Mouse (Mus musculus) heart, adult 2 months (tissue): Measurements from ENCODE around the gene Ccdc162. TPM values are rescaled to one million over a fixed set of nuclear protein-coding genes. Genes with fewer than 3 reads are reported as not detected.

ENCODE experiments used
- DNase-seq, 2 experiments: peaks; one replicate each; pipeline ENCODE4 v3.0.0; 2021
- H3K27ac ChIP-seq: fragments of 200-600 bp; 2 replicates; pipeline ENCODE4 v1.8.1; 2022
- H3K27me3 ChIP-seq: fragments of 200-500 bp; 2 replicates; pipeline ENCODE4 v1.6.1; 2012; ENCODE audit warnings: mild to moderate bottlenecking, low read length, inconsistent platforms, mixed read lengths; ENCODE audit not compliant: control insufficient read depth, insufficient read depth
- H3K36me3 ChIP-seq: fragments of 200-500 bp; 2 replicates; pipeline ENCODE4 v1.6.1; 2012; ENCODE audit warnings: low read length, inconsistent platforms; ENCODE audit not compliant: control insufficient read depth, insufficient read depth
- H3K4me1 ChIP-seq: fragments of 200-500 bp; 2 replicates; pipeline ENCODE4 v1.6.1; 2011; ENCODE audit warnings: low read length; ENCODE audit not compliant: control insufficient read depth, insufficient read depth
- H3K4me3 ChIP-seq: fragments of 200-600 bp; 2 replicates; pipeline ENCODE4 v1.8.1; 2022
- H3K79me2 ChIP-seq: fragments of 200-500 bp; replicated peaks from 2 replicates; pipeline ENCODE4 v1.6.1; 2012; ENCODE audit warnings: mild to moderate bottlenecking, inconsistent platforms, low read length, moderate library complexity, mixed read lengths; ENCODE audit not compliant: control insufficient read depth, insufficient read depth
- H3K9ac ChIP-seq: fragments of 200-500 bp; 2 replicates; pipeline ENCODE4 v1.6.1; 2012; ENCODE audit warnings: low read depth, mild to moderate bottlenecking, control low read depth, inconsistent platforms, low read length, mixed read lengths
- CTCF ChIP-seq: fragments of 200-600 bp; IDR thresholded peaks from 2 replicates; pipeline ENCODE4 v1.8.1; 2022; ENCODE audit warnings: antibody characterized with exemption, mild to moderate bottlenecking, moderate library complexity
- EP300 ChIP-seq: fragments of 200-500 bp; IDR thresholded peaks from 2 replicates; pipeline ENCODE4 v1.6.1; 2011; ENCODE audit warnings: low read depth, low read length, control low read depth; ENCODE audit not compliant: insufficient read depth
- POLR2A ChIP-seq: fragments of 200-500 bp; IDR thresholded peaks from 2 replicates; pipeline ENCODE4 v1.6.1; 2011; ENCODE audit warnings: mild to moderate bottlenecking, low read depth, low read length, control low read depth; ENCODE audit not compliant: insufficient read depth
- WGBS: fragments of 180-500 bp; shearing (Covaris S2); methylation state at CpG from one replicate; pipeline ENCODE4 v1.1.7; 2018; 5-methylcytosine and 5-hydroxymethylcytosine counted together
- intact Hi-C: fragments of 180-260 bp; cut with DNase I; formaldehyde crosslinking; loops from one replicate; pipeline ENCODE4 v1.15.1; 2025
- polyA plus RNA-seq: library from polyadenylated mRNA; depleted of rRNA; stranded (reverse); fragments of >200 nt; gene quantifications from 2 replicates; pipeline ENCODE4 v1.2.3, GENCODE M21; 2012
- total RNA-seq, 2 experiments: library from RNA; stranded (reverse); gene quantifications; 2 replicates each; pipeline ENCODE4 v1.2.3; 2021

Ccdc162 gene
- total and polyA plus RNA-seq, 3 experiments, result 0.11 to 0.49 TPM; not detected in 1

GRCm38 (mm10) chr10:41573190-41573589, 143.2 kb downstream of the Ccdc162 start:
- Histone ChIP-seq H3K4me1 (peaks cover 2% of the 10 kb centered on the region), H3K27ac (no peak overlapping the region), H3K9ac (no peak overlapping the region), H3K36me3 (no peaks in the 10 kb centered on the region), H3K27me3 (no peaks in the 10 kb centered on the region), H3K79me2 (no peaks in the 10 kb centered on the region), H3K4me3 (no peak overlapping the region)
- no peak for TF ChIP-seq POLR2A
- TF ChIP-seq CTCF, result no peak
- no peak for TF ChIP-seq EP300
- intact Hi-C loops, result no loop called here
- peak in 1 of 2 experiments; percentile 56 for DNase-seq
- WGBS, result 34% methylated on average over 6 of the region's 6 CpGs

GRCm38 (mm10) chr10:41572274-41572673, 144.2 kb downstream of the Ccdc162 start:
- H3K36me3 ChIP-seq, result no peaks in the 10 kb centered on the region
- H3K27ac ChIP-seq, result no peak overlapping the region
- H3K4me1 ChIP-seq, result peaks cover 2% of the 10 kb centered on the region
- 63% methylated on average over 4 of the region's 4 CpGs for WGBS
- H3K27me3 ChIP-seq, result no peaks in the 10 kb centered on the region
- H3K9ac ChIP-seq, result no peak overlapping the region
- DNase-seq, result no peak
- H3K4me3 ChIP-seq, result no peak overlapping the region
- H3K79me2 ChIP-seq, result no peaks in the 10 kb centered on the region
- intact Hi-C loops, result no loop called here
- TF ChIP-seq POLR2A (no peak), CTCF (no peak), EP300 (no peak)

GRCm38 (mm10) chr10:41571065-41571464, 145.4 kb downstream of the Ccdc162 start:
- no peaks in the 10 kb centered on the region for H3K79me2 ChIP-seq
- intact Hi-C loops, result no loop called here

GRCm38 (mm10) chr10:41568306-41568705, 148.1 kb downstream of the Ccdc162 start:
- no peak for DNase-seq
- no peak overlapping the region for H3K27ac ChIP-seq
- H3K79me2 ChIP-seq, result no peaks in the 10 kb centered on the region
- no peak overlapping the region for H3K4me3 ChIP-seq
- no peaks in the 10 kb centered on the region for H3K27me3 ChIP-seq
- H3K36me3 ChIP-seq, result no peaks in the 10 kb centered on the region
- peaks cover 2% of the 10 kb centered on the region for H3K4me1 ChIP-seq
- H3K9ac ChIP-seq, result no peak overlapping the region
- no peak for TF ChIP-seq CTCF
- intact Hi-C loops, result no loop called here
- 40% methylated on average over 3 of the region's 3 CpGs for WGBS

More at GRCm38 (mm10) chr10:41571065-41571464, 145.4 kb downstream of the Ccdc162 start:
- no peak overlapping the region for H3K9ac ChIP-seq
- no peak overlapping the region for H3K4me3 ChIP-seq
- no peaks in the 10 kb centered on the region for H3K36me3 ChIP-seq
- H3K27me3 ChIP-seq, result no peaks in the 10 kb centered on the region
- TF ChIP-seq CTCF, result no peak
- no peak for TF ChIP-seq POLR2A
- no peak for TF ChIP-seq EP300
- H3K27ac ChIP-seq, result no peak overlapping the region
- DNase-seq, result no peak
- H3K4me1 ChIP-seq, result peaks cover 2% of the 10 kb centered on the region
- WGBS, result 70% methylated on average over 4 of the region's 4 CpGs

- Histone ChIP-seq H3K36me3 (no peaks in the 10 kb centered on the region), H3K27ac (no peak overlapping the region), H3K9ac (no peak overlapping the region), H3K27me3 (no peaks in the 10 kb centered on the region), H3K79me2 (no peaks in the 10 kb centered on the region), H3K4me1 (no peaks in the 10 kb centered on the region), H3K4me3 (no peak overlapping the region)
- WGBS, result 16% methylated on average over 5 of the region's 5 CpGs
- DNase-seq, result peak; percentile 56 to 64
- intact Hi-C loops, result no loop called here
- TF ChIP-seq CTCF (no peak), POLR2A (no peak), EP300 (no peak)
Observed at GRCm38 (mm10) chr10:41565141-41565540, 151.3 kb downstream of the Ccdc162 start.

- WGBS, result 71% methylated on average over 10 of the region's 10 CpGs
- no peak overlapping the region for H3K9ac ChIP-seq
- H3K4me3 ChIP-seq, result no peak overlapping the region
- no peaks in the 10 kb centered on the region for H3K79me2 ChIP-seq
- H3K27ac ChIP-seq, result no peak overlapping the region
- H3K27me3 ChIP-seq, result no peaks in the 10 kb centered on the region
- H3K36me3 ChIP-seq, result no peaks in the 10 kb centered on the region
- intact Hi-C loops, result no loop called here
- H3K4me1 ChIP-seq, result no peaks in the 10 kb centered on the region
- no peak for DNase-seq
- TF ChIP-seq EP300 (no peak), POLR2A (no peak), CTCF (no peak)
Observed at GRCm38 (mm10) chr10:41561701-41562395, 154.6 kb downstream of the Ccdc162 start.
